Mouse (Mus musculus) megakaryocyte, adult 5-6 weeks (primary cell): Measurements from ENCODE around the gene Elmo2. TPM values are rescaled to one million over a fixed set of nuclear protein-coding genes. Genes with fewer than 3 reads are reported as not detected.

Experiments used
- ATAC-seq: 2 replicates; pipeline ENCODE4 v1.8.0; 2016; ENCODE audit warnings: mild to moderate bottlenecking, inconsistent platforms; ENCODE audit not compliant: poor library complexity, severe bottlenecking
- total RNA-seq, 2 experiments: library from RNA; stranded (forward) in 1 of 2; stranded (reverse) in 1 of 2; fragments of 153-499, 151-499 nt in 1 of 2; fragments of 221-1000, 200-1000 nt in 1 of 2; gene quantifications; 2 replicates each; pipeline versions ENCODE4 v1.2.3 to v1.2.4; 2015 to 2017

The Elmo2 gene
- total RNA-seq, 2 experiments from 2014 or later, result 89.7 to 133 TPM

DNA sequence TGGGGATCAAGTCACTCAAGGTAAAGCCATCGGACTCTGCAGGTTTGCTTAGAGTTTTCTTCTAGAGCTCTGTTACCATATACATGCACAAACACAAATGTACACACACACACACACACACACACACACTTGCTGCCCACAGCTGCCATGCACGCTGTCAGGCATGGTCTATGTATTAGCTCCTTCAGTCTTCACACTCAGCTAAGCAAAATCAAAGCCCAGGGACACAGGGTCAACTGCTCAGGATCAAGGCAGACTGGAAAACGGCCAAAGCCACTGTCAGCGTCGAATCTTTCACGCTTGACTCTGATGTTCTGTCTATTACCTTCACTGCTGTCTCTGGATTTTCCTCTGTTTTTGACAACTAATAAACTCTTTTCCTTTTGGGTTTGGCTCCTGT lies 25.4 kb downstream of the Elmo2 start:
- ATAC-seq, result no peak

DNA sequence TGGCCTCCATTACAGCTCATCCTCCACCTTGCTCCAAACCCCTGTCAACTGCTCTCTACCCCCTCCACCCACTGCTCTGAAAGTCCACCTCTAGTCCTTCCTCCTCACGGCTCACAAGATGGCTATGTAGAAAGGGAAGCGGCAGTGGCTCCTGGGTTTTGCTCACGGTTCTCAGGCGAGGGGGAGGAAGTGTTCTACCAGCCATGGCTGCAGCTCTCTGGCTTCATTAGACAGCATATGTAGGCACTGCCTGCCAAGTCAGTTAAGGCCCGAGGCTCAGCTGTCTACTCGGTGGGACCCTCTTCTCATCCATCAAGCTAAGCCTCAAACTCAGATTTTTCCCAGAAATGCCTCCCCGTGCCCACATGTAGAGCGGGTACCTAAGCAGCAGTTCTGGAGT lies 25.9 kb downstream of the Elmo2 start:
- ATAC-seq, result peak; percentile 65

DNA sequence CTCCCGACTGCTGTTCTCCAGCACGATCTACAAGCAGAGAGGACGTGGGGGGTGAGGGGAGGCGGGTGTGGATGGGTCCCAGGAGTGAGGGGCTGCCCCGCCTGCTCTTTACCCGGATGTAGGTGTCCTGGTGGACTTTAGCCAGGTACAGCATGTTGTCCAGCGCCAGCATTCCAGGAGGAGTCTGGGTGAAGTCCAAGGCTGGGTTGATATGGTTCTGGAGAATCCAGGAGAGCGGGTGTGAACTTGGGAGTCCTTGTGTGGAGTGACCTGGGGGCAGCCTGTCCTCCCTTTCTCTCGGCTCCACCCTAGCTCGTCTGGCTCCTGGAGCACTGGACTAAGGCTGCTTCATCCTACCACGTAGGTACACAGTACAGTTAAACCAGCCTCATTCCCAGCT lies 28.9 kb downstream of the Elmo2 start:
- no peak for ATAC-seq

DNA sequence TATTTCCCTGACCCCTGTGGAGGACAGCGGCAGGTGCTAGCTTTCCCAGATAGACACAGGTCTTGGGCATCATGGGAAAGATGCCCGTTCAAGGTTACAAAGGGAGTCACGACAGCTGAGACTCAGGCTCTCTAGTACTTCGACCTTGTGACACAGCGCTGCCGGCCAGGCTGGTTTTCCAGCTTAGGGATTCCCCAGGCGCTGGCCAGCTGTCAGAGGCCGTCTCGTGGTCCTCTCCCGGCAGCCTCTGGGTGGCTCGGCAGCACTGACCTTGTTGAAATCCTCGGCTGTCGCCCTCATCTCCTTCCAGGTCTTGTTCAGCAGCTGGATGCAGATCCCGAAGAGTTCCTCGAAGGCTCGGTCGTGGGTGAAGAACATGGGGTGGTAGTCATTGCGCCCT lies 29.7 kb downstream of the Elmo2 start:
- ATAC-seq, result no peak

DNA sequence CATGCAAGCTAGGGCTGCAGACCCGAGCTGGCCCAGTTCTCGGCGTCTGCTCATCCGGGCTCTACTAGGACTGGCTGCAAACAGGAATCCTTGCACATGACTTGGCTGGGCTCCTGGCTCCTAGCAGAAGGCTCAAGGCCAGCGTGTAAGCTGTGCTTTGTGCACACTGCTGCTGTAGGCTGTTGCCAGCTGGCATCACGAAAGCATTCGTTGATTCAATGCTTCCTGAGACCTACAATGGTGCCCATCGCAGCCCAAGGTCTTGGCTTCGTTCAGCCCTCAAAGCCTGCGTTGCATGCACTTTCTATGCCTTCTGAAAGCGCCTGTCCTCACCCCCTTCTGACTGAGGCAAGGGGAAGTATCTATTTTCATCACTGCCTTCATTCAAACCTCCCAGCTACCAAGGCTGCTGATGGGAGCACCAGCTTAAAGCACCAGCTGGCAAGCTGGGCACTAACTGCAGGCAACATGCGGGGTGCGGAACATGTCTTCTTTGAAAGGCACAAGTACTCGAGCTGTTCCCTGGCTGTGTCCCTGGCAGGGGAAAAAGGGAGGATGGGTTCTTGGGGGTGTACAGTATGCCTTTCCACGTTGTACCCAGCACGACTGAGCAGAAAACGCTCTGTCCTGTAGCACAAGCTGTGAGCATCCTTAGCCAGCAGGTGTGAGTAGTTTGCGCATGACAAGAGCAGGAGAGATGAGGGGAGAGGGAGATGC lies 37.8 kb downstream of the Elmo2 start:
- ATAC-seq, result no peak

DNA sequence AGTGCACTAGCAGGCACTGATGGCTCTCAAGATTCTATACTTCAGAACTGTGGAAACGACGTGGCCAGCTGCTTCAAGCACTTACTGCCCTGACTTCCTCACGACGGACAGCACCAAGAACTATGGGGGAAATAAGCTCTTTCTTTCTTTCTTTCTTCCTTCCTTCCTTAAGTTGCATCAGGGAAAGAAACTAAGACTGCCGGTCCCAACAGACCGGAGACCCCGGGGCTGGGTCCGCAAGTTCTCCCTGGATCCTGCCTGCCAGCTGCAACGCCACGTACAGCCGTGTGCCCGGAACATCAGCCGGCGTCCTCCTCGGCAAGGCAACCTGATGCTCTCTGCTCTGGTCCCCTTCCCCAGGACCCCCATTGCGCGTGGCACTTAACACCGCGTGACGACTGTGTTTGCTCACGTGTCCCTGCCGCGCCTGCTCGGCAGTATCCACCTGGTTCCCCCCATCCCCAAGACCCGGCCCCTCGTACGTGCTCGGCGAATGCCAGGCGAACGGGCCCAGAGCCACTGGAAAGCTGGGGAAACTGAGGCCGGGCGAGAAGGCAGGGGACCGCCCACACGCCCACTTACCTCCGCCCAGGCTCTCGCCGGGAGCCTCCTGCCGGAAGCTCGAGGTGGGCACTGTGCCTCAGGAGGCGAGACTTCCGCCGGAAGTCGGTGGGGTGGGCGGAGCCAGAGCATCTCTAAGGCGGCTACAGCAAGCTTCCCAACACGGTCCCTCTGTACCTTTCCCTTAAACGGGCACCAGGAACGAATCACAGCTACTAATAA lies 38.9 kb downstream of the Elmo2 start, which contains the start of gene Slc35c2:
Slc35c2 (minus strand) TSS at position 668 of the 783 bp plus-strand sequence.
- ATAC-seq, result peak; percentile 67

DNA sequence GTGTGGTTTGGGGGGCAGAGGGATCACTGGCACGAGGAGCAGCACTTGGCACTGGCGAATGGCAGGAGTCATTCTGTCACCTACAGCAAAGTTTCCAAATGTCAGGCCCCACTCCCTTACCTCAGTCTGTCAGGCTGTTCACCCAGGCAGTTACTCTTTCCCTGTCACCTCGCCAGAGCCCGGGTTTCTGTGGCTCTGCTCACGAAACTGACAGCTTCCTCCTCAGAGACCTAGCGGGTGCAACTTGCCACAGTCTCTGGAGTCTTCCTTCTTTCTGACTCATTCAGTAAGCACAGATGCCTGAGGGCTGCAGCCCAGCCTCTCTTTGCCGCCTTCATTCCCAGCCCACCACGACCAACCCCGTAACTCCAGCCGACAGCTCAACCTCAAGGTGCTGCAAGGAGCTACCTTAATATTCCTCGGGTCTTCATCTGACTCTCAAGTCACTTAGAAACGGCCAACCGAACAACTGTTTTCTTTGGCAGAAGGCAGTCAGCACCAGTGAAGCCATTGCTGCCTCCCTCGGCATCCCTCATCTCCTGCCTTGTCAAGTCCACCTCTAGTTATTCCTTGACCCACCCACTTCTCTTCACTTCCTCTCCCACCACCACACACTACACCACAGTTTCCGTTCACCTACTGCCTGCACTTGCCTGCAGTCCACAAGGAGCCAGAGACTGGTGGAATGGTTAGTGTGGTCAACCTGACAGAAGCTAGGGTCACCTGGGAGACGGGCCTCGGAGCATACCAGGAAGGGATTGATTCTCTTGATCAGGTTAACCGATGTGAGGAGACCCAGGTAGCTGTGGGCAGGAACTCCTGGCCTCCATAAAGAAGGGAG lies 39.7 kb downstream of the Elmo2 start:
- ATAC-seq, result peak; percentile 61

DNA sequence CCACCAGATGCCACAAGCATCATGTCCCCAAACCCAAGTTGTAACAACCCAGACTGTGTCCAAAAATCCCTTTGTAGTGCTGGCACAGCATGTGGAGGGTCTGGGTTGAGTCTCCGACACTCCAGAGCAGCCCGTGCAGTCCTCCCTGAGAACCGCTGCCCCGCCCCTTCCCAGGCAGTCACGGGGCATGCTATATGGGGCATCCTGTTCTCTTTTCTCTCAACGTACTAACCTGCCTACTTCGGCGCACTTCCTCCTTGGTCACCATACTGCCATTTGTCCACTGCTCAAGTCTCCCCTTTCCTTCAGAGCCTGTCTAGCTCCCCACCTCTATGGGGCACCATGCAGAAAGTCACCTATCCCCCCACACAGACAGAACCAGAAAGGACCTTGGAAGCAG lies 40.7 kb downstream of the Elmo2 start:
- ATAC-seq, result peak; percentile 76

DNA sequence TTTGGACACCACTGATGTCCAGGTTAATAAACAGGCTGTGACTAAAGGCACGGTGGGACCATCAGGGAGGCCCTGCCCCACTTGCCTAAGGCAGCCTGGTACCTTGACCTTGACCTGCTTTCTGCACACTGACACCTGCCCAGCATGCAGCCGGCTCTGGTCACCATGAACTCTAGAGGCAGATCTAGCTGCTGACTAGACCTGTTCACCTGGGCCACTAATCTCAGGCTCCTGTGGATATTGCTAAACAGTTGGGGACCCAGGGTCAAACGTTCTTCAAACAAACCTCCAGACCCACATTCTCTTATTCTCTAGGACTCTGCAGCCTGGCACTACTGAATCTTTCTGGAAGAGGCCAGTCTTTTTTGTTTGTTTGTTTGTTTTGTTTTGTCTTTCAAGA lies 41.2 kb downstream of the Elmo2 start:
- no peak for ATAC-seq

DNA sequence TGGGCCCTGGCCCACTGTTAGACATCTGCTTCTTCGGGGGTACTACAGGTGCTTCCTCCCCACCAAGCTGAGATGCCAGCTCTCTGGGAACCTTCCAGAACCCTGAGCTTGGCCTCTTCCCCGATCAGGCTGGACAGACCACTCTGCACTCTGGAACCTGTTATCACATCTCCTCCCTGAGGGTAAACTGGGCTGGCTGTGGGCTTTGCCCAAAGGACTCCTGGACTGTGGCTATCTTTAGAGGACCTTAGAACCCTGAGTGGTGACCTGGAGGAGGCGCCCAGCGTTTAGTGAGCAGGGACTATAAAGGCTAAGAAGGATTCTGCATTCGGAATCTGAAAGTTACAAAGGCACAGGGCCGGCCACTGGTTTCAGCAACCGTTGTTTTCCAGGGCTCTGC lies 41.9 kb downstream of the Elmo2 start:
- no peak for ATAC-seq

DNA sequence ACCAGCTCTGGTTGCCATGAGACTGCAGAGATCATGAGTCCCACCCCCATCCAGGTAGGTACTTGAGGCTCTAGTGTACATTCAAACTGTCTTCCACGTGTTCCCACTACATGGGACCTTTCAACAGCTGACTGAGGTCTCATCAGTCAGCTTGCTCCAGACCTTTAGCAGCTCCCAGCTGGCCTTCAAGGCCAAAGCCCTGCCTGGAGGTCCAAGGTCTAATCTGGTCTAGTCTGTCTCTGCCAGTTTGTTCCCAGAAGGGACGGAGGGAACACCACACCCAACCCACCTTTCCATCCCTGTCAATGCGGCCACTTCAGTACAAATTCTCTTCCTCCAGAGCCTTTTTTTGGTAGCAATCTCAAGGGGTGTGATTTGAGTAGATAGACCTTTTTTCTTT lies 42.6 kb downstream of the Elmo2 start:
- ATAC-seq, result no peak

DNA sequence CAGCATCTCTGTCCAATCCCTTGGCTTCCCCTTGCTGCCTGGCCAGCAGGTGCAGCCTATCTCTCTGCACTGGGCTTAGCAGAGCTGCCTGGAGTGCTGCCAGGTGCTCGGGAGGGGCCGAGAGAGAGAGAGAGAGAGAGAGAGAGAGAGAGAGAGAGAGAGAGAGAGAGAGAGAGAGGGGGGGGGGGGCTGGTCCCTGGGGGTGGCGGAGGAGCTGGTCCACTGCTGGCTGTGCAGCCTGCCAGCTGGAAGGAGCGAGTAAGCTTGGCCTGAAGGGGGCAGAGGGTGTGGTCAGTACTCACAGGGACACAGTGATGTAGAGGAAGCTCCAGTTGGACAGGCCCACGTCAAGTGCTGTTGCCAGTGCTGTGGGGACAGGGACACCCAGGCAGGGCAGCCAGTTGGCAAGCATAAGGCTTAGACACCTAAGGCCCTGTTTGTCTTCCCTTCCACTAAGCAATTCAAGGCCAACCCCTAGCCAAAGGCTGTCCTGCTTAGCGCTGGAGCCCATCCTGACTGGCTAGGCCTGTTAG lies 44.4 kb downstream of the Elmo2 start:
- no peak for ATAC-seq

DNA sequence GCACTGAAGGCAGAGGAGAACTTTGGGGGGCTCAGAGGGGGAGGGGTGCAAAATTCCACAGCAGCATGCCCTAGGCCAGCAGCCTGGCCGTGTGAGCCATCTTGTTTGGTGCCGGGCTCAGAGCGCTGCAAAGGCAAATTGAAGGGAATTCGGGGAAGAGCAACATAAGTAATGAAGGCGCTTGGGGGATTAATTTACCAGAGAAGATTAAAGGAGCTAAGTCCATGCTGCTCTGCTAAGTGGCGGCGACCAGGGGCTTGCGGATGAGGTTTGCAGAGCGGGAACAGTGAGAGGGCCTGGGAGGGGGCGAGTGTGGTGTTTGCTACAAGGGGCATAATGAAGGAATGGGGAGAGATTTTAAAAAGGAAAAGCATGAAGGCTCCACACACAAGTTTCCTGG lies 46.9 kb downstream of the Elmo2 start:
- no peak for ATAC-seq

DNA sequence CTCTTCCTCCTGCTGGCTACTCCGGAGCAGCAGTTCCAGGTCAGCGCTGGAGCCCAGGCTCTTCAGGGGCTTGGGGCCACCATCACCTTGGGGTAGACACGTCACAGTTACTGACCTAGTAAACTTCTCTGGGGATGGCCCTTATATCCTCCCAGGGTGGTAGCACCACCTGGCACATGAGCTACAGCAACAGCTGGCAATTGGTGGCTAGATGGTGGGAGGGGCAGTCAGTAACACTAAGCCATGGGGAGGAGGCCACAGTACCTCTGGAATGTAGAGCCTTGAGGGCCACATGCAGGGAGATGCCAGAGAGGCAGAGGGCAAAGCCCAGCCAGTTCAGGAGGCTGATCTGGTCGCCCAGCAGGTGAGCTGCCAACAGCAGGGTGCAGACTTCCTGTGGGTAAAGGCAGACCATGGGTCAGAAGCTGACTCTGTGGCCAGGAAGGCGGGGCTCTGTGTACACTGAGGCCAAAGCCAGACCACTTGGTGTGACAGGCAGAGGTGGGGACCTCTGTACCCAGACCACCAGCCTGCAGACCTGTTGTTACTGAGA lies 49.0 kb downstream of the Elmo2 start:
- no peak for ATAC-seq

DNA sequence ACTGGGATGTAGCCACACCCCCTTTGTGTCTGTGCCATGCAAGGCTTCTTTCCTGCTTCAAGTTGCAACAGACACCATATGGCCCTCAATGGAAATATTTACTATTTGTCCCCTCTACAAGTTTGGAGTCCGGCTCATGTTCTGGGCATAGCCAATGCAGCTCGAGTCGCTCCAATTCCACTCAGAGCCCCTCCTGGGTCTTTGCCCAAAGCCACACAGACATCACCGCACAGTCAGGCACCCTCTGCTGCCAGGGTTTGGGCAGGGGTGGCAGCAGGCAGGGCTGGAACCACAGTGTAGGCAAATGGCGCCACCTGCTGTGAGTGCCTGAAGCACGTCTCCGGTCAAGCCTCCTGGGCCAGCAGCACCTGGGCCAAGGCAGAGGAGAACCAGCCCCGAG lies 50.5 kb downstream of the Elmo2 start:
- ATAC-seq, result peak; percentile 85

DNA sequence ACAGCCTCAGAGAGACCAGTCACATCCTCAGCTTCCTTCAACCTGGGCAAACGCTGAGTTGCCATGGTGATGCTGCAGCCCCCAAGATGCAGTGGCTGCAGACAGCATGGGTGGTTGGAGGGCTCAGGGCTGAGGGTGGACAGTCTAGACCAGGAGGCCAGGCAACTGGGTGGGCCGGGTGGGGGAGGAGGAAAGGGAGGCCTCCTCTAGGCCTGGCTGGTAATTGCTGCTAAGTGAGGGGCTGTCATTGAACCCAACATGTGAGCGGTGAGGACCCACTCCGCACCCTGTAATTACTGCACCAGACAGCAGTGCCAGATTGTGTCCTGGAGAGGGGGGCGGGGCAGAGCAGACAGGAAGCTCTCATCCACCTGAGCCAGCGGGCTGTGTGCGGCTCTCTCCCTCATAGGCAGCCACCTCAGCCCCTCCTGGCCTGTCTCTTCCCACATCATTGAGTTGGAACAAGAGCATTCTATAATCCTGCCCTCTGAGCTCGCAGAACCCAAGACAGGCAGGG lies 51.1 kb downstream of the Elmo2 start:
- no peak for ATAC-seq

DNA sequence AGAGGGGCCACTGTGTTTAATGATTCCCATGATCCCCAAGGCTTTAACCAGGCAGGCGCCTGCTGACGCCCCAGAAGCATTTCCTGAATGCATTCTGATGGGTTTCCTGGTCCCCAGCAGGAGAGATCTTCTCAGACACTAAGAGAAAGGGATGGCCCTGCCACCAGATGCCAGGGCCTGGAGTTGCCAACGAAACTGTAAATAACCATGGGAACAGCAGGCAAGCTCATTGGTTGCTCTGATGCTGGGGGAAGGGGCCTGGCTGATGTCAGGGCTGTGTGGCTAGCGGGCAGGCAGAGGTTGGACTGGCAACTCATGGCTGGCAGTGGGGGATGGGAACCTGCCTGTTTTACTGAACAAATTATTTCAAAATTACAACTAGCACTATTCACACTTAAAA lies 52.7 kb downstream of the Elmo2 start:
- ATAC-seq, result no peak

DNA sequence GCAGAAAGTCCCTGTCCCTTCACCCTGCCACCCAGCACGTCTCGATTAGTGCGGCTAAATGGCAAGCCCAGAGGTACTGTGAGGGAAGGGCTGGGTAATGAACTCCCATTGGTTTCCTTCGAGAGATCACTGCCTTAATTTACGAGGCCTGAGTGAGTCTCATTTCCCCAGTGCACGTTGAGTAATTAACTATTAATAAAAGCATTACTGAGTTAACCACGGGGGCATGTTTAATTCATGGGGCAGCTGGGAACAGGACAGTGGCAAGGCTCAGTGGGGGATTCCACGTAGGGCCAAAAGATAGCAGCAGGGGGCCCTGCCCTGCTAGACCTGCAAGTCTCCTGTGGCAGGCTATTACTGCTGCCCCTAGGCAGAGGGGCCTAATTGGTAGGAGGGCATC lies 55.0 kb downstream of the Elmo2 start:
- no peak for ATAC-seq

DNA sequence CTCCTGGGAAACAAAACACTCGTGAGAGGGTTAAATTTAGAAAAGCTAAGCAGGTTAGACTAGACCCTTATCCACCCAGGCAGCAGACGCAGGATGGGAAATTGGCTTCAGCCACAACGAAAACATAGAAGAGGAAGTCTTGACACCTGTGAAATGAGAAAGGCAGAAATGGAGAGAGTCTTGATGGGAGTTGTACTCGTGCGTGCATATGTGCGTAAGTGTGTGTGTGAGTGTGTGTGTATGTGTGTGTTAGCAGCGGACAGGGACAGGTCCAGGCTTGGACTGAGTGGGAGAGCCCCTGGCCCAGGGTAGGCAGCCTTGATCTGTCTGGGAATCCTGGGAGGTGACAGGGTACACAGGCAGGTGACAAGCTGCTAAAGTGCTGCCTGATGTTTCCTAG lies 55.4 kb downstream of the Elmo2 start:
- ATAC-seq, result no peak

DNA sequence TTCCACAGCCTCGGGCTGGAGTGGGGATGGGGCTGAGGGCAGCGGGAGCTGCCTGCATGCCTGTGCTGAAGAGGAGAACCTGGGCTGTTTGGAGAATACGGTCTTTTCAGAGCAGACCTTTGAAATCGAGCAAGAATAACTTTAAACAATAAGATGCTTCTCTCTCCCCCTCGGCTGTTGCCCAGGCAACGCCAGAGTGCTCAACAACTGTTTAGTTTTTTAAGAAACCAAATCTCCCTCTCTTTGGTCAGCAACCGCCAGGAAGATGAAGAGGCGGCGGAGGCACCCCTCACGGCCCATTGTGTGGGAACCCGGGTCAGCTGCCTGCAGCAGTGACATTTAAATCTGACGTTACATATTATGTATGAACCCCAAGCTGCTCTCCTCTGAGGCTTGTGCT lies 59.5 kb downstream of the Elmo2 start:
- ATAC-seq, result no peak

DNA sequence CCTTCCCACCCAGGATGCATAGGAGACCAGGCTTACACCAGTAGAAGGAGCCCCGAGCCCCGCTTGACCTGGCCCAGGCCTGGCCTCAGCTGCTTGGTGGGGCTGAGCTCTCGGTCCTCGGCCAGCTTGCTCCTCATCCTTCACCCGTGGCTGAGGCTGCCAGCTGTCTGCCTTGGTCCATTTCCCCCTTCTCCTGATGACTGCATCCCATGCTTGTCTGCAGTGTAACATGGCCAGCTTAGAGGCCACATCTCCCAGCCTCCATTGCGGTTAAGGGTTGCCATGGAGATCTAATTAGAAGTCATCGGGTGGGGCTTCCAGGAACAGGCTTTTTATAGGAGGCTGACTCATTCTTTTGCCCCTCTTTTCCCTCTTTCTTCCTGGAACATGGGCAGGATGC lies 62.4 kb downstream of the Elmo2 start:
- no peak for ATAC-seq
